Mouse (Mus musculus) E14TG2a.4 (cell line): ENCODE data around the gene Etl4.

ENCODE experiments used
- CTCF ChIP-seq: conservative IDR thresholded peaks from 2 replicates; pipeline ENCODE4 v1.5.1; 2014; ENCODE audit warnings: low read length
- NANOG ChIP-seq: IDR thresholded peaks from 2 replicates; pipeline ENCODE4 v1.6.1; 2014; ENCODE audit warnings: borderline replicate concordance, low read length, mixed read lengths
- POU5F1 ChIP-seq: IDR thresholded peaks from 2 replicates; pipeline ENCODE4 v1.6.1; 2014; ENCODE audit warnings: low read length, borderline replicate concordance

DNA sequence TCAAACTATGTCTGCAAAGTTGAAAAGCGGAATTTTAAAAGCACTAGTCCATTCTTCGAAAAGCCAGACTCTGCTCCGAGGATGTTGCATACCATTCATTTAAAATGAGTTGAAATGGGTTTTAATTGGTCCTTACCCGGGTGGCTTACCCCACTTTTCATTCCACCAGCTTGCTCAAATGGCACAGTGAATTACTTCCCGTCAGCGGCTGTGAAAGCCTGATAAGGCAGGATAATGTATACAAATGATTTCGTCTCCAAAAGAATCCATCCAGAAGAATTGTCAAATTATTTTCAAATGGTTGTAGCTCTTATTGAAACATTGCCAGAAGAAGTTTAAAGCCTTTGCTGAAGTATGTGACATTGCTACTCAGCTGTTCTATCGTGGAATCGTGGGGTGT, 162.8 kb downstream of the Etl4 start:
- no peak for TF ChIP-seq CTCF
- TF ChIP-seq POU5F1, result no peak
- TF ChIP-seq NANOG, result no peak
